In the genomic region with DNA sequence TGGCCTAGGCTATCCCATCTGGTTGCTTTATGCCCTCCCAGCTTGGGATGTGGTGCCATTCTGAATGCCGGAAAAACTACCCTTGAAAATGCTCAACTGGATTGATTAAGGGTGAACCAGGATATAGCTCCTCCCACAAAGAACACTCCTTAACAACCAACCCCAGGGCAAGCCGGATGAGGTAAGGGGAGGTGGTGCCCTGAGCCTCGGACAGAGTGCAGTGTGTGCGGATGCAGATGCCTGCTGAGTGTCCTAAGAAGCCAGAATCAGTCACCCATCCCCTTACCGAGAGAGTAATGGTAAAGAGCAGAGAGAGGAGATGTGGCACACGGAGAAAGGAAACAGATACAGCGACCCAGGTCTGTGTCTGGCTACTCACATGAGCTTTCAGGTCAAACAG, we compare ENCODE assay signal across 16 mouse cellular contexts.
"Had no signal": no experiment of that assay in that cellular context is flagged by ENCODE, and none has a peak within 500 bp of the region (broad histone marks: within the 10 kb centered on the region; RNA-seq: fewer than 3 reads in every experiment).

No protein-coding gene starts in this region.

- H3K27me3 ChIP-seq: lung, embryonic 15.5 days; neural tube, embryonic 13.5 days; neural tube, embryonic 15.5 days had no signal

- H3K4me2 ChIP-seq: lung, embryonic 15.5 days; midbrain, embryonic 11.5 days; midbrain, embryonic 13.5 days; midbrain, embryonic 15.5 days; neural tube, embryonic 13.5 days; neural tube, embryonic 15.5 days had no signal

- H3K4me3 ChIP-seq: lung, embryonic 15.5 days; megakaryocyte, embryonic 14.5 days; midbrain, embryonic 13.5 days; midbrain, embryonic 15.5 days; neural tube, embryonic 13.5 days; neural tube, embryonic 15.5 days had no signal

- H3K27ac ChIP-seq: lung, embryonic 15.5 days; macrophage; midbrain, embryonic 13.5 days; midbrain, embryonic 15.5 days; neural tube, embryonic 13.5 days; neural tube, embryonic 15.5 days had no signal

- H3K9me3 ChIP-seq: lung, embryonic 15.5 days; megakaryocyte, embryonic 14.5 days; midbrain, embryonic 13.5 days; midbrain, embryonic 15.5 days; neural tube, embryonic 13.5 days; neural tube, embryonic 15.5 days had no signal

- DNase-seq: lung, adult 2 months; lung, postnatal 14 days; lung, postnatal 36 days; right cerebral cortex, postnatal 14 days; thymus, adult 18-20 months; thymus, postnatal 14 days; thymus, postnatal 36 days had no signal

- H3K9ac ChIP-seq: lung, embryonic 15.5 days; midbrain, embryonic 13.5 days; midbrain, embryonic 15.5 days; neural tube, embryonic 13.5 days; neural tube, embryonic 15.5 days had no signal

- H3K36me3 ChIP-seq: lung, embryonic 15.5 days; midbrain, embryonic 13.5 days; midbrain, embryonic 15.5 days; neural tube, embryonic 13.5 days; neural tube, embryonic 15.5 days had no signal

- ATAC-seq: lung, postnatal 0 days; midbrain, embryonic 13.5 days; midbrain, embryonic 15.5 days had no signal
